Mouse (Mus musculus) frontal cortex, adult 2 months (tissue): ENCODE measurements around the gene Fchsd2. TPM values are rescaled to one million over a fixed set of nuclear protein-coding genes. Genes with fewer than 3 reads are reported as not detected.

Source experiments
- DNase-seq, 2 experiments: peaks; one replicate each; pipeline ENCODE4 v3.0.0; 2022; ENCODE audit warnings: low spot score in 1 of 2; ENCODE audit errors: extremely low spot score in 1 of 2
- polyA plus RNA-seq: library from polyadenylated mRNA; depleted of rRNA; stranded (reverse); fragments of >200 nt; gene quantifications from 2 replicates; pipeline ENCODE4 v1.2.3, GENCODE M21; 2012

Fchsd2 gene
- polyA plus RNA-seq, 1 experiment, result 29.7 TPM

GRCm38 (mm10) chr7:101170482-101170881 lies 77.8 kb downstream of the Fchsd2 start:
- DNase-seq, result peak in 1 of 2 experiments; percentile 9

GRCm38 (mm10) chr7:101171002-101171401 lies 78.3 kb downstream of the Fchsd2 start:
- no peak for DNase-seq

- no peak for DNase-seq
Measured at GRCm38 (mm10) chr7:101173331-101173730, 80.7 kb downstream of the Fchsd2 start.

GRCm38 (mm10) chr7:101178751-101179150 lies 86.1 kb downstream of the Fchsd2 start:
- DNase-seq, result no peak

GRCm38 (mm10) chr7:101191326-101191969 lies 98.8 kb downstream of the Fchsd2 start:
- peak in 1 of 2 experiments; percentile 40 for DNase-seq

GRCm38 (mm10) chr7:101210826-101211225 lies 118.2 kb downstream of the Fchsd2 start:
- no peak for DNase-seq

GRCm38 (mm10) chr7:101213515-101214263 lies 121.0 kb downstream of the Fchsd2 start:
- no peak for DNase-seq

GRCm38 (mm10) chr7:101216724-101217123 lies 124.1 kb downstream of the Fchsd2 start:
- DNase-seq, result no peak

GRCm38 (mm10) chr7:101223501-101223900 lies 130.8 kb downstream of the Fchsd2 start:
- no peak for DNase-seq

GRCm38 (mm10) chr7:101229336-101229735 lies 136.7 kb downstream of the Fchsd2 start:
- no peak for DNase-seq

GRCm38 (mm10) chr7:101231458-101231857 lies 138.8 kb downstream of the Fchsd2 start:
- peak in 1 of 2 experiments; percentile 84 for DNase-seq

- DNase-seq, result no peak
Measured at GRCm38 (mm10) chr7:101232716-101233115, 140.1 kb downstream of the Fchsd2 start.

- peak in 1 of 2 experiments; percentile 30 for DNase-seq
Measured at GRCm38 (mm10) chr7:101236712-101237473, 144.2 kb downstream of the Fchsd2 start.

- no peak for DNase-seq
Measured at GRCm38 (mm10) chr7:101248760-101249159, 156.1 kb downstream of the Fchsd2 start.

GRCm38 (mm10) chr7:101249173-101249572 lies 156.5 kb downstream of the Fchsd2 start:
- DNase-seq, result no peak

- no peak for DNase-seq
Measured at GRCm38 (mm10) chr7:101253071-101253470, 160.4 kb downstream of the Fchsd2 start.

GRCm38 (mm10) chr7:101258482-101258881 lies 165.8 kb downstream of the Fchsd2 start:
- DNase-seq, result no peak

GRCm38 (mm10) chr7:101261941-101262546 lies 169.4 kb downstream of the Fchsd2 start:
- DNase-seq, result no peak

GRCm38 (mm10) chr7:101263511-101263910 lies 170.8 kb downstream of the Fchsd2 start:
- no peak for DNase-seq

GRCm38 (mm10) chr7:101267457-101268259 lies 175.0 kb downstream of the Fchsd2 start:
- DNase-seq, result peak; percentile 62 to 66
